Mouse (Mus musculus) heart, postnatal 14 days (tissue): ENCODE results near the gene Trmt6. TPM values are rescaled to one million over a fixed set of nuclear protein-coding genes. Genes with fewer than 3 reads are reported as not detected.

Source experiments
- total RNA-seq, 2 experiments: library from RNA; stranded (reverse); gene quantifications; 2 replicates each; pipeline ENCODE4 v1.2.3; 2021

Trmt6 gene
- total RNA-seq, 2 experiments from 2014 or later: 6.9 to 7.9 TPM

Other genes with a start within 250 kb of the Trmt6 start
- 100 to 1,000 TPM; 219 to 274 TPM for gene Gpcpd1, start 228.3 kb downstream of the Trmt6 start, total RNA-seq
- gene Shld1, start 129.1 kb downstream of the Trmt6 start, total RNA-seq: 10 to 100 TPM; 33.2 to 39.7 TPM
- under 1 TPM; 0.17 to 0.53 TPM for gene Chgb, start 34.8 kb downstream of the Trmt6 start, total RNA-seq
- 1 to 10 TPM; 2.6 to 2.9 TPM for gene Mcm8, start 86 bp upstream of the Trmt6 start, total RNA-seq
- gene Crls1, start 30.6 kb upstream of the Trmt6 start, total RNA-seq: 10 to 100 TPM; 15.1 to 16.0 TPM
- 1 to 10 TPM; 7.2 to 8.0 TPM for gene Lrrn4, start 64.8 kb upstream of the Trmt6 start, total RNA-seq
- gene Fermt1, start 129.9 kb upstream of the Trmt6 start, total RNA-seq: under 1 TPM in 1 of 2 experiments, not detected in 1; 0.10 TPM